Mouse (Mus musculus): ENCODE data around the gene Irgc1.
A peak's percentile ranks its signal among the peaks of the same experiment; 100 is the strongest.
"Not testable (repeated sequence)": the region's sequence is repeated elsewhere in the genome, so short reads cannot be mapped to it uniquely, and the experiment has no call there.

Gene Irgc1

DNA sequence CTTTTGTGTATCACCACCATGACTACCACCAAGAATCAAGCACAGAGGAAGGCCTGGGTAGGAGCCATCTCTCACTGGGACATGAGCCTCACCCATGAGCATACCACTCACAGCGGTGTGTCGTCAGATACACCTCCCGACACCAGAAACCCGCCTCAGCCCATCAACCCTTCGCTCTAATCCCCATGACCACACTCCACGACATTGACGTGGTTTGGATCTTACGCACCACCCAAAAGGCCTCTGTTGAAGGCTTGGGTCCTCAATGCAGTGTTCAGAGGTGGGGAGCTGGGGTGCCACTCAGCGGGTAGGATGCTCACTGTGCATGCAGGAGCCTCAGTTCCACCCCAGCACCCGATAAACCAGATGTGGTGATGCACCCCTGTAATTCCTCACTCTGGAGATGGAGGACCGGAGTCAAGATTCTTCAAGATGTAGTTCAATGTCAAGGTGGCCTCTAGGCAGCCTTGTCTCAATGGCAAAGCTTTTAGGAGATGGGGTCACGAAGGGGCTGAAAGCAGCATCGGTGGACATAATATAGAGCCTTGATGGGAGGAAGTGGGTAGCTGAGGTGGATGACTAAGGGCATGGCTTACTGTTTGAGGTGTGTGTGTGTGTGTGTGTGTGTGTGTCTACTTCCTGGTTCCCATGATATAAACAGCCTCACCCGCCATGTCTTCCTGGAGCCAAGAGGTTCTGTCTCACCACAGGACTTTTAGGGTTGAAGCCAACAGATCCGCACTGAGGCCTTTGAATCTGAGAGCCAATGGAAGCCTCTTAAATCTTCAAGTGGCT lies 21.3 kb downstream of the Irgc1 start:
- no peak for DNase-seq

DNA sequence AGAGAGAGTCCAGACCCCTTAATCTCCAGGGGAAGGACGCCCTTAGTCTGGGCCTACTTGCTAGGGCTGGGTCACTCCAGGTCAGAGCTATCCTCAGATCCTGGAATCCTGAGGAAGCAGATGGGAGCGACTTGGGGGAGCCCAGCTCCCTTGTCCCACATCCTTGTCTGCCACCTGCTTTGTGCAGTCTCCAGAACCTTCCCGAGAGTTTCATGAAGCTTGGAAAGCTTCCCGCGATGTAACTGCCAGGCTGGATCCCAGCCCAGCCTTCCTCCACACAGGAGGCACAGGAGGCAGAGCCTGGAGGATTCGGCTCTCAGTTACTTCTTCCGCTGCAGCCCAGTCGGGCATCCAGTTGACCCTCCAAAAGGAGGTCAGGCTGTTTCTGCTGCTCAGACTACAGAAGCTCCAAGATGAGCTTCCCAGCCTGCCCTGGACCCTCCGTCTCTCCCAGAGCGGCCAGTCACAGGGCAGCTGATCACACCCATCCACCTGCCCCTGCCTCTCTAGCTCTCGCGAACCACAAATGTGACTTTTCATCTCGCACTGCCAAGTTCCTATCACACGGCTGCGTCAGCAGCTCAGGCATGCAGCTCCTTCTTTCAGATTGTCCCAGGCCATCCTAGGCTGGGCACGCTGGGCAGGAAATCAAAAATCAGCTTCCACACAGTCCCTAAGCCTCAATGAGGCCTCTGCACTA lies 22.5 kb downstream of the Irgc1 start:
- DNase-seq = peak; percentile 88

DNA sequence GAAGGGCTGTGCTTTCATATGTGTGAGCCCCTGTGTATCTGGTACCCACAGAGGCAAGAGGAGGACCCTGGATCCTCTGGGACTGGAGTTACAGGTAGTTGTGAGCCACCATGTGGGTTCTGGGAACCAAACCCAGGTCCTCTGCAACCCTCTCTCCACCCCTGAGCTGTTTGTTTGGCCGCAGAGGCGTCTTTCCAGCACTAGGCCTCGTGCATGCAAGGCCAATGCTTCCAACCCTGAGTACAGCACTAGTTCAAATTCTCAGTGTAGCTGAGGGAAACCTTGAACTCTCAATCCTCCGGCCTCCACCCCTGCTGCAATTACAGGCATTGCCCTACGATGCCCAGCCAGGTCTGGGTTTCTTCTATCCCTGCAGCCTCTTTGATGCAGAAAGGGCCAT lies 23.4 kb downstream of the Irgc1 start:
- no peak for DNase-seq

DNA sequence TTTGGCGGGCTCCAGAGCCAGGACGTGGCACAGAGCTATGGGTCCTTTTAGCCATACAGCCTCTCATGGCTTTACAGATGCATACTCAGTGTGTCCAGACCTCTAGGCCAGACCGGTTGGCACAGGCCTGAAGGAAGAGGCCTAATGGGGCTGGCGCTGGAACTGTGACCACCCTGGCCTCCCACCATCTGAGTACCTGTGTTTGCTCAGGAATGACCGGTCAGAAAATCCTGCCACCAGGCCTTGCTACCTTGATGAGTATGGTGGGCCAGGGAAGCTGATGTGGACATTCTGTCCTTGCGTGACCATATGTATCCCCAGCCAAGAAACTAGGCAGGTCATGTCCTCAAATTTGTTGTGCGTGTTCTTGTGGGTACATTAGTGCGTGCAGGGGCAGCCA lies 24.9 kb downstream of the Irgc1 start:
- DNase-seq = no peak

DNA sequence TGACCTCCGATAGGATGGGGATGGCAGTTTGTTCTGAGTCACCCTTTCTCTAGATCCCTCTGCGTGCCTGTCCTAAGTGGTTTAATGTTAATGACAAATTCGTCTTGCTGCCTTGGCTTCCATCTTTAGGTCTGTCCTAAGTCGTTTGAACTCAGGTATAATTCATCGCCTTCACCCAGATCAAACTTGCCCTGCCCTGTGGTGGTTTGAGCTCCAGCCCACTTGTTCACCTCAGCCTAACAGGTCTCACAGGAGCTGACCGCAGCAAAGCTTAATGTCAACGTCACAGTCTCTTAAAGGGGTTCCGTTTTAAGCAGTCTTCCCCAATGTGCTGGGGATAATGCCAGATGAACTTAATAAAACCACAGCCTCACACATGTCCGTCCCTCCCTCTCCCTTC lies 26.2 kb downstream of the Irgc1 start:
- no peak for DNase-seq

DNA sequence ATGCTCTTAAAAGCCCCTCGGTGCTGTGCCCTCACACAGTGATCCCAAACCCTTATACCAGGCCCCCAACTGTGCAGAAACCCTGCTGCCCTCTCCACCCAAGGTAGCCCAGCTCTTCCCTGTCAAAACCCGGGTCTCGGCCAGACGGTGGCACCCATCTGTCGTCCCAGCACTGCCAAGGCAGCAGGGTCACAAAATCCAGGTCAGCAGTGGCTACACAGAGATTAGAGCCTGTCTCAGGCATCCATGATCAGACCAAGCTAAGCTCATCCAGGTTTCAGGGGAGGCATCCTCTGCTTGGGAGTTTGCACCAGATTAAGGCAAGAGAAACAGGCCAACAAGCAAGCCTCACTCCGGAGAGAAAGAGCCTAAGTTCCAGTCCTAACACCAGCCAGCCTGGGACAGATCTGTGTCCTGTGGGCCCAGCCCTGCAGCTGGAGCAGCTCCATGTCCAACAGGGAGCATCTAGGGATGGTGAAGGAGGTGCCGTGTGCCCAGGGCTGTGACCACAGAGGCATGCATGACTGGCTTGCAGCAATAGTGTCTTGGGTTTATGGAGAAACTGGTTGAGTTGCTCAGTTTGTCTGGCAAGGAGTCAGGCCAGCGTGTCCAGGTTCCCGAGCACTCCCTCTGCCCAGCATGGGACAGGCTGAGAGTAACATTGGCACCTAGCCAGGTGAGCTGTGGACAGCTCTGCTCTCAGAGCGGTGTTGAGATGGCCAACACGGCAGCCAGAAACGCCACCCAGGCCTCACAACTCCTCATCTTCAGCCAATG lies 28.0 kb downstream of the Irgc1 start:
- DNase-seq = no peak

DNA sequence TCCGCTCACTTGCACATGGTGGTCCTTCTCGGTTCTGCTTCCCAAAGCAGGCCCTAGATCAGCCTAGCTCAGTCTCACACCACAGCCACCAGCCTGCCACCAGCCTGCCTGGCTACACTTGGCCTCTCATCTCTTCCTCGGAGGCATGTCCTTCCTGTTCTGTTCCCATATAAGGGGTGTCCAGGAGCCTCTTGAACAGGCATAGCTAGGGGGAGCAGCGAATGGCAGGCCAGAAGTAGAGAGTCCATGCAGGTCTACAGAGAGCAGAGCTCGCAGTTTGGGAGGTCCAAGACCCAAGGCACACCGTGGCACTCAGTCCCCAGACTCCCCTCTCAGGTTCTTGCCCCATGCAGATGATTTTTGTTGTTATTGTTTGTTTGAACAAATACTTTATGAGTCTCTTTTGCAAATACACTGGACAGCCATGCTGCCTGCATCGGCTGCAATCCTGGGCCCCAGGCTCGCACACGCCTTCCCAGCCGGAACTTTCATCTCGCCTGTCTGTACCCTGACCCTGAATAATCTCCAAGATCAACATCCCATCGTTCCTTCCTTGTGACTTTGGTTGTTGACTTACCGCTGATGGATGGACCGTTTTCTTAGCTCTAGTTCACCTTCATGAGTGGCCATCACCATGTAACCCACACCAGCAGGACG lies 28.9 kb downstream of the Irgc1 start:
- DNase-seq = no peak

DNA sequence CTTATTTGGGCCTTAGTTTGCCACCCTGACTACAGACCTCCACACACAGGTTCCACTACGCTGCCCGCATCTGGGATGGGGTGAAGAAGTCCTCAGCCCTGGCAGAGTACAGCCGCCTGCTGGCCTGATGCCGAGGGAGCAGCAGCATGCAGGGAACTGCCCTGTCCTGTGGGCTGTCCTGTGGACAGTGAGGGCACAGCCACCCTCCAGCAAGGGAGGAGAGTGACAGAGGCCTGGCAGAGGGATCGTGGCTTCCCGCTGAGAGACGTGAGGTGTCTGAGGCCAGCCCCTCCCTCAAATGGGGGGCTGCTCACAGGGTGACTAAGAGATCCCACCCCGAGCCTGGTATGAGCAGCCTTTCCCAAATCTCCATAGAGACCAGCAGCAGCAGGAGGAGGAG lies 29.8 kb downstream of the Irgc1 start:
- no peak for DNase-seq

DNA sequence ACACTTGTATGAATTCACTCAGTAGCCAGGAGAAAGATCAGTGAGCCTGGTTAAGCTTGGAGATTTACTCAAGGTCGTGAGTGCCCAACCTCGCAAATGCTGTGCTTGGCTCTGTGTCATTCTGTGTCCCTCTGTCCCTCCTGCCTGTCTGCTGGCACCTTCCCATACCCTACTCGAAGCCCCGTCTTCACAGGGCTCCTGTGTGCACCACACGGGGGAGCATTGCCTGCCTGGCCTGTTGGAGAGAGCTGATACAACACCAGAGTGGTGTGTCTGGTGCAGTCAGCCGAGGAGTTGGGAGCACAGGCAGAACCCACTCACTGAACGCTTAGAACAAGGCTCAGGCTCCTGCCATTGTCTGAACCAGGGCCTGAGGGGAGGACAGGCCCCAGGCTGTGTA lies 30.4 kb downstream of the Irgc1 start:
- DNase-seq = no peak

DNA sequence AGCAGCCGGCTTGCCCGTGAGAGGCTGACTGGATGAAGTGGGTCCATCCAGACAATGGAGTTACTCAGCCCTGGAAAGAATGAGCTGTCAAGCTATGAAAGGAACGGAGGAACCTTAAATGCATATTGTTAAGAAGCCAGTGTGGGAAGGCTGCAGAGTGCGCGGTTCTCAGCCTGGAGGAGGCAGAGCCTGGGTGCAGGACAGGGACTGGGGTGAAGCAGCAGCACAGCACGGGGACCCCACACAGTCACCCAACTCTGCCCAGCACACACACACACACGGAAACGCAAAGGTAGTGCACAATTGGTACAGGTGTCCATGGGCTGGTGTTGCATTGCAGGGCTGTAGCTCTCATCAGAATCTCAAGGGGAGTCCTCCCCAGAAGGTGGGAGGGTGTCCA lies 32.5 kb downstream of the Irgc1 start:
- DNase-seq = no peak

DNA sequence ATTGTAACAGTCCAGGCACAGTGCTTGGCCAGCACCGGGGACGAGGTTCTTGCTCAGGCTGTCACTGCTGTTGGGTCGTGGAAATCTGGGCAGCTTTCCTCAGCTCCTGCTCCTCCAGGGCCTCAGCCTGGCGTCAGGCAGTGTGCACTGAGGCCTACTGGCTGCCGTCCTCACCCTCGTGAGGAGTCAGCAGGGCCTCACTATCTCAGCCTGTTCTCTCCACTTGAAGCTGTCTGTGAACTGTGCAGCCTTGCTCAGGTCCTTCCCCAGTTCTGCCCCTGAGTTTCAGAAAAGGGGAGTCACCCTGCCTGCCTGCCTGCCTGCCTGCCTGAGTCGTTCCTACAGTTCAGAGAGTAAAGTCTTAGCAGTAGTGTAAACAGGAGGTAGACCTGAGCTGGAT lies 36.8 kb downstream of the Irgc1 start:
- no peak for DNase-seq

DNA sequence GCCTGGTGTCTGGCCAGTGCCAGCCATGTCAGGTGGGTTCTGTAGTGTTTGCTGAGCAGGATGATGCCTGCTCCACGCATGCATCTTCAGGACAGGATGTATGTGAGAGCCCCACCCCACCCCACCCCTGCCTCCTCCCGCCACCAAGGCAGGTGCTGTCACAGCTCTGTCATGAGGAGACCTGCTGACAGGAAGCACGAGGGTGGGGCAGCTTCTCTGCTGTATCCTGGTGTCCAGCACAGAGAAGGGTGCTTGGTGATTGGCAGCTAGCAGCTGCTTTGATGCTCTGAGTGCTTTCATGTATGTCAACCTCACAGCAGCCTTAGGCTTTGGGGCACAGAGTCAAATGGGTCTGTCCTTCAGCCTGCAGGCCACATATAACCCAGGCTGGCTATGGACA lies 38.5 kb downstream of the Irgc1 start:
- no peak for DNase-seq

DNA sequence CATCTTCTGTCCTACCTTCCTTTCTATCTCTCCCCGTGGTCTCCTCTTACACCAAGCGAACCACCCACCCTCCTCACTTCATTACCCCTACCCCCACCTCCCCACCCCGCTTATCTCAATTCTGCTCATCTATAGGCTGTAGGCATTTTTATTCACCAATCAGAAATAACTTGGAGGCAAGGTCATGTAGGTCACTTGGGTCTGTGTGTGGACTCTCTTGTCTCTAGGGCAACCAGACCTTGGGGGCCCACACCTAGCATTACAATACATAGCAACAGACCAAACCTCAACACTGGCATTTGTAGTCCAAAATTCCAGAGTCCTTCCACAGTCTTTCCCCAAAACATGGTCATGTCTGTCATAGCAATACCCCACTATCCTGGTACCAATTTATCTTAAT lies 41.3 kb downstream of the Irgc1 start:
- no peak for DNase-seq

DNA sequence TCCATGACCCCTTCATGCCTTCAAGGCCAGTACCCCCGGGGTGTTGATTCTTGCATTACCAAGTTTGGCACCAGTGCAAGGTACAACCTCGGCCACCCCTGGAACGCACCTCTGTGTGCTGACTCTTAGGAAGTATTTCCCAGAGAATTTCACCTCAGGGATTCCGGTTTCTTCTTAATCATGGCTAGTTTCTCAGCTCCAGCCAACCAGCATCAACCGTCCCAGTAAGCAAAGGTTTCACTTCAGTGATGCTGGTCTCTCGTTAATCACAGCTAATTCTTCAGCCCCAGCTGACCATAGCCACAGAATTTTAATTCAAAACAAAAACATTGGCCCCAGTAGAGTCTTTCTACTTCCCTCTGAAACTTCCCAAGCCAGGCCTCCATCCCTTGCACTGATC lies 42.0 kb downstream of the Irgc1 start:
- DNase-seq = no peak

DNA sequence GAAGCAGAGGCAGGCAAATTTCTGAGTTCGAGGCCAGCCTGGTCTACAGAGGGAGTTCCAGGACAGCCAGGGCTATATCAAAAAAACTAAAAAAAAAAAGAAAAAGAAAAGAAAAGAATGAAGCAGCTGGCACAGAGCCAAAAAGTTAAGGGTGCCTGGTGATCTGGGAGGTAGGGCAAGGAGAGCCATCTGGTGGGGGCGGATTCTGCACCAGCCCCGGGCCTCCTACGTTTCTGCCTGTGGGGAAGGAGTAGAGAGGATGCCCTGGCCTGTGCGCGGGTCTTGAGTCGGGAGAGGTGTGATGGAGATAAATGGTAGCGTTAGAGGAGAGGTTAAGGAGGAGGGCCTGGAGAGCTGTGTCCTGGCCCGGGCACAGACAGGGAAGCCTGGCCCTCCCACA lies 43.9 kb downstream of the Irgc1 start:
- no peak for DNase-seq

DNA sequence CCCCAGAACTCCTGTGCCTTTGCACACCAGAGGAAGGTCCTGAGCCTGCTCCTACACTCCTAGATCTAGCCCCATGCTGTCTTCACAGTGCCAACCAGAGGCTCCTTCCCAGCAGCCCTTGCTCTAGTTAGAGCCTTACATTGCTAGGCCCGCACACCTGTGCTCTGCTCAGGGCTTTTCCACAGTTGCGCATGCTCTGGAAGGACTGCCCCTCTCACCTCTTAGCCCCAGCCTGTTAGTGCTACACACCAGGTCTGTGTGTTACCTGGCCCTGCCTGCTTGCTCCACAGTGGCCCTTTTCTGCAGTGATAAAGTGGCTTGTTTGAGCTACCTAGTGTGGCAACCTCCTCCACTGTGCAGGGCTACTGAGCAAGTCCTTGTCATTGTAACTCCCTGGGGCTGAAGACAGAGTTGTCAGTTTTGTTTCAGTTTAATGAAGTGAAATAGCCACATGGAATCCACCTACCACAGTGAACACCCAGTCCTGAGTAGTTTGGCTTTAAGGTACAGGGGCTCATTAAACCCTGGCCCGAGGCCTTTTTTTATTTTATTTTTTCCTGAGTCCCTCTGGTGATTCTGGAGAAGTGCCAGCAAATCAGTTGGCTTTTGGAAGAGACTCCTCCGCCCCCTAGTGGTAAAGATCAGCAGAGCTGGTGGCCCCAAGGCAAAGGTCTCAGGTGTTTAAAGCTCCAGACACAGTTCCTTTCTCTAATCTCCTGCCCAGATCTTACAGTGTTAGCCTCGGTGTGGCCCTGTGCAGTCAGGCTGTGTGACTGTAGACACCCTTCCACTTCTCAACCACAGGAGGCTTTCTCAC lies 45.4 kb downstream of the Irgc1 start:
- DNase-seq = peak; percentile 45

DNA sequence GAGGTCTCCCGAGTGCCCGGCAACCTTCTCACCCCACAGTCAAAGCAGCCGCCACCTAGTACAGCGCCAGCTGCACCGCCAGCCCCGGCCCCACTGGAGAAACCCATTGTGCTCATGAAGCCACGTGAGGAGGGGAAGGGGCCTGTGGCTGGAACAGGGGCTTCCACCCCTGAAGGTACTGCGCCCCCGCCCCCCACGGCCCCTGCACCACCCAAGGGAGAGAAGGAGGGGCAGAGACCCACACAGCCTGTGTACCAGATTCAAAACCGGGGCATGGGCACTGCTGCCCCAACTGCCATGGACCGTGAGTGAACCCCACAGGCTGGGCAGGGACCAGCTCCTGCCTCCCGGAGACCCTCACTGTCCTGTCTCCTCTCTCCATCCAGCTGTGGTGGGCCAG lies 46.4 kb downstream of the Irgc1 start:
- no peak for DNase-seq

DNA sequence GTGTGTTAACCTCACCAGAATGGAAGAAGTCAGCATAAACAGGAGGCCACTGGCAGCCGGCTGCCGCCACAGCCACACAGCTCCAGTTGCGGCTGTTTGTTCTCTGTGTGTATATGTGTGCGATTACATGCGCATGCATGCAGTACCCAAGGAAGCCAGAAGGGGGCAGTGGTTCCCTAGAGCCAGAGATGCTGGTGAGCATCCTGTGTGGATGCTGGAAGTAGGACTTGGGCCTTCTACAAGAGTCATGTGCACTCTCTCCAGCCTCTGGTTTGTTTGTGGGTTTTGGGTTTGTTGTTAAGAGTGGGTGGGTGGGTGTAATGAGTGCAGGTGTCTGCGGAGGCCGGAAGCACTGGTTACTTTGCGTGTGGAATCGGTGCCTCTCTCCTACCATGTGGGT lies 49.2 kb downstream of the Irgc1 start:
- no peak for DNase-seq

DNA sequence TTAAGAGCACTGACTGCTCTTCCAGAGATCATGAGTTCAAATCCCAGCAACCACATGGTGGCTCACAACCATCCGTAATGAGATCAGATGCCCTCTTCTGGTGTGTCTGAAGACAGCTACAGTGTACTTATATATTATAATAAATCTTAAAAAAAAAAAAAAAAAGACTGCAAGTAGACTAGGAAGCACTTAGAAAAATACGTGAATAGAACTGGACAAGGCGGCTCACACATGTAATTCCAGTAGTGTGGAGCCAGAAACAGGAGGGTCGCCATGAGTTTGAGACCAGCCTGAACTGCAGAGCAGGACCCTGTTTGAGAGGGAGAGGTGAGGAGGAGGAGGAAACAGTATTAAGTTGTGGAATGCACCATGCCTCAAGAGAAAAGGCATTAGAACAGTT lies 51.6 kb downstream of the Irgc1 start:
- DNase-seq = not testable (repeated sequence)

DNA sequence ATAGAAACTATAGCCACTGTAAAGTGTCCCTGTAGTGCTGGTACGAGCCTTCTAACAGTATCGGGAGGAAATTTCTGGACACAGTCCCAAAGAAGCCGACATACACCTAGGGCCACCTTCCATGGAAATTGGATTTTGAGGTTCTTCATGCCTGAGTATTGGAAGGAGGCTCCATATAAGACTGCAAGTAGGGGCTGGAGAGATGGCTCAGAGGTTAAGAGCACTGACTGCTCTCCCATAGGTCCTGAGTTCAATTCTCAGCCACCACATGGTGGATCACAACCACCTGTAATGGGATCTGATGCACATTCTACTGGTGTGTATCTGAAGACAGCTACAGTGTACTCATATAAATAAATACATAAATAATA lies 52.0 kb downstream of the Irgc1 start:
- no peak for DNase-seq

DNA sequence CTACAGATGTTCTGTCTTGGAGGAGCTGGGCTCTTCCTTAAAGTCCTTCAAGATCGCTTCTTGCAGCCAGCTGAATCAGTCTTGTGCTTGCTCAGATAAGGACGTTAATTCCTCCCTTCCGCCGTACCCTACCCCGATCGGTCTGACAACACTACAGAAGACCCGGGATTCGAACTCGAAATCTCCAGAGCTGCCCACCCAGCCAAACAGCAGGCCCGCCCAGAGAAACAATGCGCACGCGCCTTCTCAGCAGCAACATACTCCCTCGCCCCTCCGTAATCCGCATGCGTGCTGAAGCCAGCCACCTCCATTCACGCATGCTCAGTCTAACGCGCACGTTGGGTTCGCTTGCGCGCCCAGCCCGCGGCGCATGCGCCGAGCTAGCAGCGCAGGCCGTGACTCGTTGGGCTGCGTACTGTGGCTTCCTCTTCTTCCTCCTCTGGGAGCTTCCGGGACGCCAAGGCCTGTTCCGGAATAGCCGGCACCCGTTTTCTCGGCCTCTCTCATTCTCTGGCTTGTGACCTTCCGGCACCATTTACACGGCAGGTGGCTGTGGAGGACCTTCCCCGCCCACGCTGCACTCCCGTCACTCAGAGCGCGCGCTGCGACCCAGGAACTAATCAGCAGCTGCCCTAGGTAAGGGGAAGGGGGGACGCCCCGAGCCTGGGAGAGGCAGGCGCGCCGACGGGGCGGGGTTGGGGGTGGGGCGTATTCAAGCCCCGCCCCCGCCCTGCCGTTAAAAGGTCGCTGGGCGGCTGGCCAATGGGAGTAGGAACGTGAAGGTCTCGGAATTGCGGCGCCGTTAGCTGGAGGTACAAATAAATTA lies 52.6 kb downstream of the Irgc1 start, which contains the start of gene Smg9:
Smg9 (plus strand) TSS at position 364 of the 826 bp plus-strand sequence.
- DNase-seq = peak; percentile 97
